Mouse (Mus musculus) hindbrain, postnatal 0 days (tissue): Measurements from ENCODE around the gene Mtfr1l. TPM values are rescaled to one million over a fixed set of nuclear protein-coding genes. Genes with fewer than 3 reads are reported as not detected.

Experiments
- ATAC-seq: fragments of 200-750 bp; cut with Nextera tagmentation; 2 replicates; pipeline ENCODE4 v1.8.0; 2017; ENCODE audit warnings: mild to moderate bottlenecking, moderate TSS enrichment, moderate library complexity
- DNase-seq: peaks from one replicate; pipeline ENCODE4 v3.0.0-alpha.2; 2015; ENCODE audit warnings: low spot score
- H3K27ac ChIP-seq: fragments of 300-500 bp; sonication (generic); 2 replicates; pipeline ENCODE4 v1.5.1; 2014; ENCODE audit warnings: mild to moderate bottlenecking
- H3K27me3 ChIP-seq: fragments of 300-500 bp; sonication (generic); 2 replicates; pipeline ENCODE4 v1.6.1; 2014; ENCODE audit warnings: low read length, mixed read lengths; ENCODE audit not compliant: insufficient read depth
- H3K36me3 ChIP-seq: fragments of 300-500 bp; sonication (generic); 2 replicates; pipeline ENCODE4 v1.6.1; 2014; ENCODE audit warnings: low read length, mixed read lengths; ENCODE audit not compliant: insufficient read depth
- H3K4me1 ChIP-seq: fragments of 300-500 bp; sonication (generic); 2 replicates; pipeline ENCODE4 v1.6.1; 2014; ENCODE audit warnings: antibody characterized with exemption, low read length, mixed read lengths; ENCODE audit not compliant: insufficient read depth
- H3K4me2 ChIP-seq: fragments of 300-500 bp; sonication (generic); 2 replicates; pipeline ENCODE4 v1.6.1; 2014; ENCODE audit warnings: low read depth, mild to moderate bottlenecking, low read length, moderate library complexity, mixed read lengths
- H3K4me3 ChIP-seq: fragments of 300-500 bp; sonication (generic); 2 replicates; pipeline ENCODE4 v1.5.1; 2014; ENCODE audit warnings: low read length
- H3K9ac ChIP-seq: fragments of 300-500 bp; sonication (generic); replicated peaks from 2 replicates; pipeline ENCODE4 v1.6.1; 2014; ENCODE audit warnings: mild to moderate bottlenecking, low read length, moderate library complexity, mixed read lengths
- H3K9me3 ChIP-seq: fragments of 300-500 bp; sonication (generic); 2 replicates; pipeline ENCODE4 v1.6.1; 2016; ENCODE audit warnings: low read length, mixed read lengths
- CTCF ChIP-seq: IDR thresholded peaks from 2 replicates; pipeline ENCODE4 v1.5.1; 2016; ENCODE audit warnings: antibody characterized with exemption, control low read depth, low read depth
- WGBS: fragments of 180-500 bp; shearing (Covaris S2); extraction: QIAGEN DNeasy Blood & Tissue Kit; methylation state at CpG from one replicate; pipeline ENCODE4 v1.1.7; 2014; 5-methylcytosine and 5-hydroxymethylcytosine counted together
- polyA plus RNA-seq: library from polyadenylated mRNA; unstranded; fragments of >200 nt; fragmentation: Nextera tagmentation; extraction: Ambion mirVana; gene quantifications from 2 replicates; pipeline ENCODE4 v1.2.1, GENCODE M21; 2015
- total RNA-seq: library from RNA; depleted of rRNA; stranded (reverse); fragments of >200 nt; gene quantifications from 2 replicates; pipeline ENCODE4 v1.2.3, GENCODE M21; 2014

Gene Mtfr1l
- total and polyA plus RNA-seq, 2 experiments from 2014 or later, result 133 to 182 TPM

DNA sequence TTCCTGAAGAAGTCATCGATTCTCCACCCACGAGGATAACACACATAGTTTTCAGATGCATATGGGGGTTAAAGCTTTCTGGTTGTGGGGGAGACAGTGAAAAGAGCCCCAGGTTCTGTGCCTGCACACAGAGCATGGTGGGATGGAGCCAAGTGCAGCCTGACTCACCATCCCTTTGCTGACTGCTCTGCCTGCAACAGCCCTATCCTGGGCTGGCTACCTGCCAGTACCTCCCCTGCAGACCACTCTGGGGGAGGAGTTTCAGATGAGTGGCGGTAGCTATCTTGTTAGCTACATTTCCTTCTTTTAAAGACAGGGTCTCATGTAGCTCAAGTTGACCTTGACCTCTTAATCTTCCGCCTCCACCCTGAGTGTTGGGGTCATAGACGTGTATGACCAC is 43.2 kb upstream of the Mtfr1l start:
- Histone ChIP-seq H3K27me3 (no peaks in the 10 kb centered on the region), H3K36me3 (peaks cover 6% of the 10 kb centered on the region; the same call in 1 of the 2 replicates), H3K4me1 (0 out of 2 replicates have a peak, but pooled peaks cover 12% of the 10 kb centered on the region), H3K9me3 (no peaks in the 10 kb centered on the region), H3K27ac (no peak overlapping the region), H3K9ac (no peak overlapping the region), H3K4me3 (no peak overlapping the region), H3K4me2 (no peak overlapping the region)
- peak; percentile 44 for DNase-seq
- ATAC-seq, result no peak
- TF ChIP-seq CTCF, result no peak
- 73% methylated on average over 5 of the region's 5 CpGs for WGBS

DNA sequence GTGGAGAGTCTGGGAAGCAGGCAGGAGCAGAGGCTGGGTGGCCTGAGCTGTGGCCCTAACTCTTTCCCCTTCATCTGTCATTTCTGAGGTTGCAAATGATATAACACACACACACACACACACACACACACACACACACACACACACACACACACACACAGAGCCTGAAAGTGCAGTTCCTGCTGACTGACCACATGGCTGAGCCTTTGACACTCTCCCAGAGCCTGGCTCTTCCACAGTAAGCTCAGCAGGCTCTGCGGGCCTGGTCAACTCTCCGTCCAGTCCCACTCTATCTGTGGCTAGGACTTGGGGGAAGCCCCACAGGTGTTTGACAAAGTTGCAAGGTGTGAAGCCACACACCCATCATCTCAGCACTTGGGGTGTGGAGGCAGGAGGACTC is 42.1 kb upstream of the Mtfr1l start:
- TF ChIP-seq CTCF, result no peak
- H3K9ac ChIP-seq, result no peak overlapping the region
- no peak overlapping the region for H3K4me2 ChIP-seq
- no peak overlapping the region for H3K4me3 ChIP-seq
- peaks cover 6% of the 10 kb centered on the region; the same call in 1 of the 2 replicates for H3K36me3 ChIP-seq
- WGBS, result 73% methylated on average over 2 of the region's 2 CpGs
- 0 out of 2 replicates have a peak, but pooled peaks cover 12% of the 10 kb centered on the region for H3K4me1 ChIP-seq
- no peaks in the 10 kb centered on the region for H3K9me3 ChIP-seq
- no peaks in the 10 kb centered on the region for H3K27me3 ChIP-seq
- no peak for DNase-seq
- ATAC-seq, result no peak
- no peak overlapping the region for H3K27ac ChIP-seq

DNA sequence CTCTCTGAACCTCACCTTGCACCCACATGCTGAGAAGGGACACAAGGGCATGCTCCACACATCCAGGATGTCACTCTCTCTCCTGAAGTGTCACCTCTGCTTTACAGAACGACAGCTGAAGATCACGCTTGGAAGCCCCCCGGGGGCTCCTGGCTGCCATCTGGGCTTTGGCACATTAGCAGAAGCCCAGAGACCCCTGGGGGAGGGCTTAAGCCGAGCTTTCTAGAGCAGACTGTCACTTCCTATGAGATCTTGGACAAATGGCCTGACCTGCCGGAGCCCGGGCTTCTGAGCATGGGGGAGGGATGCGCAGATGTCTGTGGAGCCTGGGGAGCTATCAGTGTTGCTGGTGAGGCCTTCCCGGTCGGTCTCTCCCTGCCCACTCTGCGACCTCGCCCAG is 40.3 kb upstream of the Mtfr1l start:
- H3K4me3 ChIP-seq, result no peak overlapping the region
- peak; percentile 62 for DNase-seq
- H3K4me1 ChIP-seq, result 0 out of 2 replicates have a peak, but pooled peaks cover 12% of the 10 kb centered on the region
- WGBS, result 50% methylated on average over 11 of the region's 11 CpGs
- no peaks in the 10 kb centered on the region for H3K9me3 ChIP-seq
- ATAC-seq, result no peak
- peaks cover 6% of the 10 kb centered on the region; the same call in 1 of the 2 replicates for H3K36me3 ChIP-seq
- H3K4me2 ChIP-seq, result no peak overlapping the region
- H3K27me3 ChIP-seq, result no peaks in the 10 kb centered on the region
- H3K9ac ChIP-seq, result no peak overlapping the region
- H3K27ac ChIP-seq, result no peak overlapping the region
- TF ChIP-seq CTCF, result no peak

GRCm38 (mm10) chr4:134572449-134573300 is 37.5 kb upstream of the Mtfr1l start:
- H3K27me3 ChIP-seq, result no peaks in the 10 kb centered on the region
- DNase-seq (no peak), ATAC-seq (no peak)
- no peak overlapping the region for H3K9ac ChIP-seq
- no peak overlapping the region for H3K4me2 ChIP-seq
- no peak overlapping the region for H3K4me3 ChIP-seq
- no peaks in the 10 kb centered on the region for H3K9me3 ChIP-seq
- peaks cover 6% of the 10 kb centered on the region; the same call in 1 of the 2 replicates for H3K36me3 ChIP-seq
- no peaks in the 10 kb centered on the region for H3K4me1 ChIP-seq
- 70% methylated on average over 24 of the region's 24 CpGs for WGBS
- H3K27ac ChIP-seq, result no peak overlapping the region
- no peak for TF ChIP-seq CTCF

DNA sequence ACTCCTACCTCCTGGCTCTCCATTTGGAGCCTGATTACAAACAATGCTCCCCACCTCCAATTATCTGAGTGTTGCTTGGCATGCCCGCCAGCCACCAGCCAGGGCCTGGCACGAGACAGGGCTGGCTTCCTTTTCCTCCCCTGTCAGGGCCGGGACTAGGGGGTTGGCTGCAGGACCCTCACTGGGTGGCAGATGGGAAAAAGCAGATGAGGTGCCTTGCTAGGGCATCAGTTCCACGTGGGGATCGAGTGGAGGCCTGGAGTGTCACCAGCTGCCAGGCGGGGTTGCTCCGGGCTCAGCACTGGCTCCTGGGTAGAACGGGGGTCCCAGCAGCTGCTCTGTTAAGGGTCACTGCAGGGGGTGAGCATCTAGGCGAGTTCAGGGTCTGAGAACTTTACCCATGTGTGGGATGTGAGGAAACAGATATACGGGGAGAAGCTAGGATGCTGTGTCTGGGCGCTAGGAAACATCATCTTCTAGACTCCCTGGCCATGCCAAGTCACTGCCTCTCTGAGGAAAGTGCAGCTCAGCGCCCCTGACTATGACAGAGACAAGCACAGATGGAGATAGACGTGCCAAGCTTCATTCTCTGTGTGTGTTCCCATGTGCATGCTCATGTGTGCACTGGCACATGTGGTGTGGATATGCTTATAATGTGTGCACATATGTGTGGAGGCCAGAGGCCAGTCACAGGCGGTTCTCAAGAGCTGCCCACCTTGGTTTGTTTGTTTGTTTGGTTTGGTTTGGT is 35.7 kb upstream of the Mtfr1l start:
- Histone ChIP-seq H3K4me1 (no peaks in the 10 kb centered on the region), H3K36me3 (peaks cover 6% of the 10 kb centered on the region; the same call in 1 of the 2 replicates), H3K9me3 (no peaks in the 10 kb centered on the region), H3K4me2 (no peak overlapping the region), H3K27me3 (no peaks in the 10 kb centered on the region), H3K27ac (peak overlapping the region; percentile 54), H3K4me3 (no peak overlapping the region), H3K9ac (no peak overlapping the region)
- DNase-seq, result peak; percentile 66
- no peak for TF ChIP-seq CTCF
- ATAC-seq, result peak; percentile 31
- WGBS, result 40% methylated on average over 14 of the region's 14 CpGs

DNA sequence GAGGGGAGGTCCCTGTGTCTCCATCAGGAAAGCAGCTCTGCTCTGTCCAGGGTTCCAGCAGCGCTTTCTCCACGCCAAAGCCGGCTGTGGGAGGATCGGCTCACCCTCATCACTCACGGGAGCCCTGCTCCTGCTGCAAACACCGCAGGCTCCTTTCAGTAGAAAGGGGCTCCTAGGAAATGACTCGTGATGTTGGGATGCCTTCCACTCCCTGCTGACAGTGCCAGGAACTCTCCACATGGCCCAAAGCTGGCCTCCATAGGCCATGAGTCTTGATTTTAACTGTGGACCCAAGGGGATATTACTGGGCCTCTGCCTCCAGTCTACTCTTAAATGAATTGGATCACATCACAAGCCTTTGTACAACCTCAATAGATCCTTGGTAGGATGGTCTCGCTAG is 34.6 kb upstream of the Mtfr1l start:
- no peak for DNase-seq
- H3K36me3 ChIP-seq, result peaks cover 6% of the 10 kb centered on the region
- H3K27ac ChIP-seq, result no peak overlapping the region
- no peaks in the 10 kb centered on the region for H3K9me3 ChIP-seq
- H3K4me2 ChIP-seq, result no peak overlapping the region
- no peaks in the 10 kb centered on the region for H3K27me3 ChIP-seq
- no peaks in the 10 kb centered on the region for H3K4me1 ChIP-seq
- WGBS, result 73% methylated on average over 8 of the region's 8 CpGs
- ATAC-seq, result no peak
- TF ChIP-seq CTCF, result no peak
- no peak overlapping the region for H3K4me3 ChIP-seq
- no peak overlapping the region for H3K9ac ChIP-seq
